Mouse (Mus musculus): ENCODE results near the gene Krt222.

- TF ChIP-seq CTCF (conservative IDR thresholded peaks at IDR 0.05; ENCODE audit: insufficient read depth, insufficient read length, low read depth, low read length) (no peak), POLR2A (IDR thresholded peaks at IDR 0.05; ENCODE audit: low read depth, low read length) (no peak)
These were observed 56.5 kb downstream of the Krt222 start for GRCm38 (mm10) chr11:99187348-99187747.
